Mouse (Mus musculus) right cerebral cortex, postnatal 10 days (tissue): ENCODE data around the gene 1700088E04Rik.
A peak's percentile ranks its signal among the peaks of the same experiment; 100 is the strongest.

Source experiments
- DNase-seq, 2 experiments: peaks; one replicate each; pipeline ENCODE4 v3.0.0; 2021; ENCODE audit warnings: low spot score in 2 of 2

The 1700088E04Rik gene

GRCm38 (mm10) chr15:79099456-79099855 is 41.6 kb downstream of the 1700088E04Rik start:
- DNase-seq, result no peak

- DNase-seq, result no peak
These were observed 42.2 kb downstream of the 1700088E04Rik start for GRCm38 (mm10) chr15:79098868-79099267.

GRCm38 (mm10) chr15:79098220-79098619 is 42.8 kb downstream of the 1700088E04Rik start:
- DNase-seq, result no peak

GRCm38 (mm10) chr15:79097611-79098025 is 43.4 kb downstream of the 1700088E04Rik start:
- peak; percentile 53 to 66 for DNase-seq

- DNase-seq, result no peak
These were observed 43.9 kb downstream of the 1700088E04Rik start for GRCm38 (mm10) chr15:79097135-79097534.

- DNase-seq, result no peak
These were observed 44.5 kb downstream of the 1700088E04Rik start for GRCm38 (mm10) chr15:79096556-79096955.

GRCm38 (mm10) chr15:79095483-79095882 is 45.6 kb downstream of the 1700088E04Rik start:
- DNase-seq, result no peak

- DNase-seq, result peak in 1 of 2 experiments; percentile 53
These were observed 47.8 kb downstream of the 1700088E04Rik start for GRCm38 (mm10) chr15:79093083-79093839.

- no peak for DNase-seq
These were observed 48.8 kb downstream of the 1700088E04Rik start for GRCm38 (mm10) chr15:79092284-79092683.

GRCm38 (mm10) chr15:79079567-79079966 is 61.5 kb downstream of the 1700088E04Rik start:
- DNase-seq, result no peak
